Mouse (Mus musculus) embryonic facial prominence, embryonic 11.5 days (tissue): ENCODE measurements around the gene Cdc6. TPM values are rescaled to one million over a fixed set of nuclear protein-coding genes. Genes with fewer than 3 reads are reported as not detected.

Experiments
- ATAC-seq: fragments of 200-750 bp; cut with Nextera tagmentation; replicated peaks from 2 replicates; pipeline ENCODE4 v1.8.0; 2017; ENCODE audit warnings: low read depth; ENCODE audit not compliant: insufficient number of reproducible peaks, low FRiP score, low TSS enrichment
- DNase-seq: peaks from one replicate; pipeline ENCODE4 v3.0.0-alpha.2; 2015; ENCODE audit warnings: low spot score
- H3K27ac ChIP-seq: fragments of 300-500 bp; sonication (generic); replicated peaks from 2 replicates; pipeline ENCODE4 v1.5.1; 2014; ENCODE audit warnings: mild to moderate bottlenecking, low read depth, low read length, control low read depth
- H3K27me3 ChIP-seq: fragments of 300-500 bp; sonication (generic); 2 replicates; pipeline ENCODE4 v1.6.1; 2014; ENCODE audit warnings: mild to moderate bottlenecking, low read length, moderate library complexity, mixed read lengths; ENCODE audit not compliant: control insufficient read depth, insufficient read depth
- H3K36me3 ChIP-seq: fragments of 300-500 bp; sonication (generic); replicated peaks from 2 replicates; pipeline ENCODE4 v1.6.1; 2014; ENCODE audit warnings: low read depth, mild to moderate bottlenecking, low read length, moderate library complexity, mixed read lengths; ENCODE audit not compliant: control insufficient read depth, insufficient read depth
- H3K4me1 ChIP-seq: fragments of 300-500 bp; sonication (generic); 2 replicates; pipeline ENCODE4 v1.6.1; 2014; ENCODE audit warnings: low read length, mixed read lengths; ENCODE audit not compliant: control insufficient read depth, insufficient read depth
- H3K4me2 ChIP-seq: fragments of 300-500 bp; sonication (generic); 2 replicates; pipeline ENCODE4 v1.6.1; 2014; ENCODE audit warnings: low read depth, mild to moderate bottlenecking, control low read depth, low read length, moderate library complexity
- H3K4me3 ChIP-seq: fragments of 300-500 bp; sonication (generic); 2 replicates; pipeline ENCODE4 v1.5.1; 2014; ENCODE audit warnings: low read depth, low read length, control low read depth
- H3K9ac ChIP-seq: fragments of 300-500 bp; sonication (generic); replicated peaks from 2 replicates; pipeline ENCODE4 v1.6.1; 2014; ENCODE audit warnings: mild to moderate bottlenecking, control low read depth, low read length
- H3K9me3 ChIP-seq: fragments of 300-500 bp; sonication (generic); replicated peaks from 2 replicates; pipeline ENCODE4 v1.6.1; 2016; ENCODE audit warnings: mild to moderate bottlenecking, low read length, inconsistent platforms, mixed read lengths; ENCODE audit not compliant: control insufficient read depth
- WGBS: fragments of 180-500 bp; shearing (Covaris S2); extraction: QIAGEN DNeasy Blood & Tissue Kit; methylation state at CpG from one replicate; pipeline ENCODE4 v1.1.7; 2014; 5-methylcytosine and 5-hydroxymethylcytosine counted together
- polyA plus RNA-seq: library from polyadenylated mRNA; unstranded; fragments of >200 nt; fragmentation: Nextera tagmentation; extraction: Ambion mirVana; gene quantifications from 2 replicates; pipeline ENCODE4 v1.2.1, GENCODE M21; 2014

Gene Cdc6
- polyA plus RNA-seq, 1 experiment from 2014 or later = 57.1 TPM

- Histone ChIP-seq H3K4me3 (no peak overlapping the region), H3K4me2 (peak overlapping the region; percentile 22; the same call in 1 of the 2 replicates), H3K27ac (peak overlapping the region; percentile 60; the same call in 1 of the 2 replicates), H3K9me3 (no peaks in the 10 kb centered on the region), H3K9ac (no peak overlapping the region; the same call in 1 of the 2 replicates), H3K36me3 (peaks cover 3% of the 10 kb centered on the region), H3K4me1 (peaks cover 40% of the 10 kb centered on the region), H3K27me3 (no peaks in the 10 kb centered on the region)
- 27% methylated on average over 14 of the region's 17 CpGs for WGBS
- DNase-seq (no peak), ATAC-seq (no peak; the same call in 1 of the 2 replicates)
Measured at GRCm38 (mm10) chr11:98969496-98969927, 61.9 kb downstream of the Cdc6 start.

DNA sequence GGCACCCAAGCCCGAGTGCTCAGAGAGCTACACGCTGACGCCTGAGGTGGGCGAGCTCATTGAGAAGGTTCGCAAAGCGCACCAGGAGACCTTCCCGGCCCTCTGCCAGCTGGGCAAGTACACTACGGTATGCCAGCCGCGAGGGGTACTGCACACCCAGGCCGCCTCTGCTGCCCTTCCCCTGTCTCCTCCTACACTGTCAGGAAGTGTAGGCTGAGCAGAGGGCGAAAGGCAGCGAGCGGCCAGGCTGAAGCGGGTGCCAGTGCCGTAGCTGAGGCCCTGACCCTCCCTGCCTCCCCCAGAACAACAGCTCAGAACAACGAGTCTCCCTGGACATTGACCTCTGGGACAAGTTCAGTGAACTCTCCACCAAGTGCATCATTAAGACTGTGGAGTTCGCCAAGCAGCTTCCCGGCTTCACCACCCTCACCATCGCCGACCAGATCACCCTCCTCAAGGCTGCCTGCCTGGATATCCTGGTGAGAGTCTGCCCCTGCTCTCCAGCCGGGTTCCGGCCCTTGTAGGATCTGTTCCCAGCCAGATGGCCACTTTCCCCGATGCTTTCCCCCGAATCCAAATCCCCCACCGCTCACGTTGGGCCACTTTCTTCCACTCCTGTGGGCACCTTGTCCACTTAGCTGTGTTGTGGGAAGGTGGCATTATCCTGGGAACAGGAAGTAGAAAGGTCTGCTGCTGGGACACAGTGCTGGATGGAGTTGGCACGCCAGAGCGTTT, 62.8 kb downstream of the Cdc6 start:
- no peak overlapping the region for H3K9ac ChIP-seq
- ATAC-seq (no peak), DNase-seq (no peak)
- no peaks in the 10 kb centered on the region for H3K9me3 ChIP-seq
- WGBS = 72% methylated on average over 29 of the region's 29 CpGs
- H3K4me1 ChIP-seq = peaks cover 31% of the 10 kb centered on the region
- no peaks in the 10 kb centered on the region for H3K27me3 ChIP-seq
- no peak overlapping the region for H3K27ac ChIP-seq
- H3K4me2 ChIP-seq = no peak overlapping the region
- no peak overlapping the region for H3K4me3 ChIP-seq
- H3K36me3 ChIP-seq = peaks cover 3% of the 10 kb centered on the region

GRCm38 (mm10) chr11:98971316-98972031, 63.9 kb downstream of the Cdc6 start:
- Histone ChIP-seq H3K4me3 (no peak overlapping the region), H3K9me3 (no peaks in the 10 kb centered on the region), H3K27me3 (no peaks in the 10 kb centered on the region), H3K36me3 (peaks cover 3% of the 10 kb centered on the region), H3K4me1 (peaks cover 23% of the 10 kb centered on the region), H3K9ac (no peak overlapping the region), H3K4me2 (no peak overlapping the region), H3K27ac (no peak overlapping the region)
- DNase-seq (no peak), ATAC-seq (no peak)
- 85% methylated on average over 23 of the region's 23 CpGs for WGBS

- Histone ChIP-seq H3K27ac (no peak overlapping the region), H3K4me2 (no peak overlapping the region), H3K4me1 (peaks cover 16% of the 10 kb centered on the region), H3K27me3 (no peaks in the 10 kb centered on the region), H3K9ac (no peak overlapping the region), H3K36me3 (peaks cover 3% of the 10 kb centered on the region), H3K9me3 (no peaks in the 10 kb centered on the region), H3K4me3 (no peak overlapping the region)
- 53% methylated on average over 9 of the region's 9 CpGs for WGBS
- DNase-seq (peak; percentile 86), ATAC-seq (0 out of 2 replicates have a peak, but pooled peaks have one; percentile 8)
Measured at GRCm38 (mm10) chr11:98972215-98972614, 64.6 kb downstream of the Cdc6 start.

DNA sequence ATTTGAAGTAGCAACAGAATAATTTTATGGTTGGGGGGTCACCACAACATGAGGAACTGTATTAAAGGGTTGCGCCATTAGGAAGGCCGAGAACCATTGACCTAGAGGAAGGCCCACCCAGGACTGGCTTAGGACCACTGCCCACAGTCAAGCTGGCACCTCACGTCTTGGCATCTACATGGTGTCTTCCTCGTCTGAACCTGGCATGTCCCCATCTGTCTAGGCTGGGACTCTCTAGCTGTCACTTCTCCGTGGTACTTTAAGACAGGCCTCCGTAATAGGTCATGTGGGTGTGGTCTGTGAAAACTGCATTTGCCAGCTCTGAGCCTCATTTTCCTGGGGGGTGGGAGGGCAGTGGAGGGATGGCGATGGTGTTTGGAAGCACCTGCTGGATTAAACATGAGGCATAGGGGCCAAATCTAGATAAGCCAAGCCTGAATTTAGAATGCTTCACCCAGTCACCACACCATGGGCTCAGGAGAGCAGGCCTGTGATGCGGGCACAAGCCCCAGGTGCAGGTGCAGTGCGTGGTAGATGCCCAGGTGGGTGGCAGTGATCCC, 65.3 kb downstream of the Cdc6 start:
- H3K9me3 ChIP-seq = no peaks in the 10 kb centered on the region
- H3K27me3 ChIP-seq = no peaks in the 10 kb centered on the region
- no peak overlapping the region for H3K4me2 ChIP-seq
- H3K36me3 ChIP-seq = peaks cover 3% of the 10 kb centered on the region
- H3K4me3 ChIP-seq = no peak overlapping the region
- H3K27ac ChIP-seq = no peak overlapping the region
- peaks cover 15% of the 10 kb centered on the region for H3K4me1 ChIP-seq
- WGBS = 95% methylated on average over 9 of the region's 9 CpGs
- DNase-seq (no peak), ATAC-seq (no peak)
- no peak overlapping the region for H3K9ac ChIP-seq

Other genes with a start within 250 kb of the Cdc6 start
- gene Gsdma, start 243.4 kb upstream of the Cdc6 start, polyA plus RNA-seq = 0.07 TPM in 1 of 2 replicates, not detected in the other
- gene Psmd3, start 225.2 kb upstream of the Cdc6 start, polyA plus RNA-seq = 141 and 153 TPM in 2 replicates
- not detected in 2 replicates for gene Csf3, start 206.5 kb upstream of the Cdc6 start, polyA plus RNA-seq
- 54.8 and 55.1 TPM in 2 replicates for gene Med24, start 178.4 kb upstream of the Cdc6 start, polyA plus RNA-seq
- gene Thra, start 167.2 kb upstream of the Cdc6 start, polyA plus RNA-seq = 19.7 and 20.3 TPM in 2 replicates
- gene Nr1d1, start 132.5 kb upstream of the Cdc6 start, polyA plus RNA-seq = 0.69 and 1.2 TPM in 2 replicates
- 20.2 and 22.0 TPM in 2 replicates for gene Msl1, start 112.3 kb upstream of the Cdc6 start, polyA plus RNA-seq
- 41.9 and 44.3 TPM in 2 replicates for gene Casc3, start 102.9 kb upstream of the Cdc6 start, polyA plus RNA-seq
- gene Rapgefl1, start 71.0 kb upstream of the Cdc6 start, polyA plus RNA-seq = 1.1 TPM in 2 replicates
- 4.4 and 4.6 TPM in 2 replicates for gene Wipf2, start 44.2 kb upstream of the Cdc6 start, polyA plus RNA-seq
- 32.7 and 40.2 TPM in 2 replicates for gene Rara, start 20.0 kb downstream of the Cdc6 start, polyA plus RNA-seq
- 0.25 and 0.43 TPM in 2 replicates for gene Gjd3, start 75.2 kb downstream of the Cdc6 start, polyA plus RNA-seq
- gene Top2a, start 116.4 kb downstream of the Cdc6 start, polyA plus RNA-seq = 397 and 439 TPM in 2 replicates
- gene Igfbp4, start 133.4 kb downstream of the Cdc6 start, polyA plus RNA-seq = 477 and 548 TPM in 2 replicates
- gene Tns4, start 181.5 kb downstream of the Cdc6 start, polyA plus RNA-seq = 0.22 and 0.86 TPM in 2 replicates
- gene Ccr7, start 247.3 kb downstream of the Cdc6 start, polyA plus RNA-seq = 0.31 and 0.60 TPM in 2 replicates